Comparison of ENCODE assay signal across 7 mouse cellular contexts in the genomic region with DNA sequence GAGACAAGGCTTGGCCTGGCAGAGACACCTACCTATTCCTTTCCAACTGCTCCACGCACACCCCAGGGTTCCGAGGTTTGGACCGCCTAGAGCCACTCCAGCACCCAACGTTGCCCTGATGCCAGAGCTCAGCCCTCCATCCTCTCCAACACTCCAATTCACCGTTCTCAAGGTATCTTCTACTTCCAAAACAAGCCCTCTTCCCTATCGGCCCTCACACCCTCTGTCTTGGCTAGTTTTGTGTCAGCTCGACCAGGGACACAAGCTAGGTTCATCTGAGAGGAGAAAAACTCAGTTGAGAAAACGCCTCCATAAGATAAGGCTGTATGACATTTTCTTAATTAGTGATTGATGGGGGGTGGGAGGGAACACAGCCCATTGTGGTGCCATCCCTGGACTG. TPM values are rescaled to one million over a fixed set of nuclear protein-coding genes. Genes with fewer than 3 reads are reported as not detected.
DNase-seq lines count a peak whose midpoint lies in the region; ATAC-seq and TF ChIP-seq lines count a peak whose summit lies in the region.

Plekhm2 (minus strand) TSS at position 101 of the 400 bp plus-strand sequence.

- WGBS in forebrain, embryonic 15.5 days, result 73% methylated on average over 8 of the region's 8 CpGs
- 75% methylated on average over 8 of the region's 8 CpGs for WGBS in hindbrain, embryonic 13.5 days
- WGBS in liver, embryonic 15.5 days (ENCODE audit: insufficient replicate concordance), result 71% methylated on average over 8 of the region's 8 CpGs

- TF ChIP-seq CTCF in C2C12 (IDR thresholded peaks at IDR 0.05; ENCODE audit: control insufficient read depth, insufficient read depth, insufficient read length) (no peak), ES-Bruce4 (IDR thresholded peaks at IDR 0.05; ENCODE audit: low read depth, low read length) (no peak)

- H3K36me3 ChIP-seq in C2C12 (ENCODE audit: control insufficient read depth, insufficient read depth), result no peaks in the 10 kb centered on the region
- no peaks in the 10 kb centered on the region for H3K36me3 ChIP-seq in ES-Bruce4 (ENCODE audit: control insufficient read depth, insufficient read depth, low read length, poor library complexity, severe bottlenecking)
- no peaks in the 10 kb centered on the region; the same call in 1 of the 2 replicates for H3K36me3 ChIP-seq in forebrain, embryonic 15.5 days
- peaks cover 13% of the 10 kb centered on the region for H3K36me3 ChIP-seq in hindbrain, embryonic 13.5 days
- H3K36me3 ChIP-seq in liver, embryonic 15.5 days (replicated peaks), result 0 out of 2 replicates have a peak, but pooled peaks cover 14% of the 10 kb centered on the region

- no peak for TF ChIP-seq EP300 in ES-Bruce4 (IDR thresholded peaks at IDR 0.05; ENCODE audit: insufficient read depth, low read depth, low read length)

- H3K4me2 ChIP-seq in forebrain, embryonic 15.5 days (replicated peaks), result peak within 1 kb of the TSS; percentile 69
- peak within 1 kb of the TSS; percentile 85 for H3K4me2 ChIP-seq in hindbrain, embryonic 13.5 days
- H3K4me2 ChIP-seq in liver, embryonic 15.5 days, result peak within 1 kb of the TSS; percentile 97

- H3K79me3 ChIP-seq in C2C12 (ENCODE audit: low read depth), result peaks cover 7% of the 10 kb centered on the region

- H3K27ac ChIP-seq in ES-Bruce4 (ENCODE audit: insufficient read depth, low read length), result no peak within 1 kb of the TSS
- peak within 1 kb of the TSS; percentile 74 for H3K27ac ChIP-seq in forebrain, embryonic 15.5 days (replicated peaks)
- peak within 1 kb of the TSS; percentile 86 for H3K27ac ChIP-seq in hindbrain, embryonic 13.5 days
- peak within 1 kb of the TSS; percentile 21 for H3K27ac ChIP-seq in liver, embryonic 15.5 days (replicated peaks)

- no peaks in the 10 kb centered on the region for H3K27me3 ChIP-seq in C2C12 (ENCODE audit: control insufficient read depth, insufficient read depth, insufficient read length)
- no peaks in the 10 kb centered on the region for H3K27me3 ChIP-seq in ES-Bruce4 (ENCODE audit: control insufficient read depth, insufficient read depth, low read length, poor library complexity, severe bottlenecking)
- H3K27me3 ChIP-seq in forebrain, embryonic 15.5 days, result no peaks in the 10 kb centered on the region
- H3K27me3 ChIP-seq in hindbrain, embryonic 13.5 days, result no peaks in the 10 kb centered on the region
- 0 out of 2 replicates have a peak, but pooled peaks cover 5% of the 10 kb centered on the region for H3K27me3 ChIP-seq in liver, embryonic 15.5 days

- H3K9ac ChIP-seq in ES-Bruce4 (ENCODE audit: low read depth, poor library complexity, severe bottlenecking), result peak within 1 kb of the TSS; percentile 88
- H3K9ac ChIP-seq in forebrain, embryonic 15.5 days (replicated peaks), result peak within 1 kb of the TSS; percentile 94
- peak within 1 kb of the TSS; percentile 93 for H3K9ac ChIP-seq in hindbrain, embryonic 13.5 days
- peak within 1 kb of the TSS; percentile 88 for H3K9ac ChIP-seq in liver, embryonic 15.5 days

- H3K79me2 ChIP-seq in C2C12 (ENCODE audit: control insufficient read depth, insufficient read depth), result peaks cover 14% of the 10 kb centered on the region

- peak within 1 kb of the TSS; percentile 96 for H3ac ChIP-seq in C2C12 (ENCODE audit: control insufficient read depth, insufficient read length, low read depth)

- no peaks in the 10 kb centered on the region for H3K4me1 ChIP-seq in ES-Bruce4 (ENCODE audit: control insufficient read depth, insufficient read depth, low read length)
- peaks cover 17% of the 10 kb centered on the region for H3K4me1 ChIP-seq in forebrain, embryonic 15.5 days
- H3K4me1 ChIP-seq in hindbrain, embryonic 13.5 days (replicated peaks), result peaks cover 19% of the 10 kb centered on the region
- peaks cover 27% of the 10 kb centered on the region for H3K4me1 ChIP-seq in liver, embryonic 15.5 days (replicated peaks)

- no peak for TF ChIP-seq POLR2A in ES-Bruce4 (IDR thresholded peaks at IDR 0.05; ENCODE audit: insufficient read depth, low read length)

- H3K4me3 ChIP-seq in C2C12 (ENCODE audit: insufficient read depth, poor library complexity, severe bottlenecking) (peak within 1 kb of the TSS; percentile 48), ES-Bruce4 (ENCODE audit: low read depth, low read length) (peak within 1 kb of the TSS; percentile 66)
- peak within 1 kb of the TSS; percentile 93 for H3K4me3 ChIP-seq in forebrain, embryonic 15.5 days
- H3K4me3 ChIP-seq in hindbrain, embryonic 13.5 days, result peak within 1 kb of the TSS; percentile 81
- peak within 1 kb of the TSS; percentile 78 for H3K4me3 ChIP-seq in liver, embryonic 15.5 days (replicated peaks)

- H3K9me3 ChIP-seq in ES-Bruce4 (replicated peaks; ENCODE audit: control insufficient read depth, insufficient read depth, low read length, poor library complexity, severe bottlenecking), result no peaks in the 10 kb centered on the region
- H3K9me3 ChIP-seq in forebrain, embryonic 15.5 days, result no peaks in the 10 kb centered on the region
- no peaks in the 10 kb centered on the region for H3K9me3 ChIP-seq in hindbrain, embryonic 13.5 days
- H3K9me3 ChIP-seq in liver, embryonic 15.5 days (replicated peaks), result no peaks in the 10 kb centered on the region

- DNase-seq in c-Kit-positive CD71-positive TER-119-positive erythroid progenitor cells, embryonic 14.5 days (ENCODE audit: low spot score), result no peak
- no peak for DNase-seq in B cell, adult 2 months

- ATAC-seq in forebrain, embryonic 15.5 days (replicated peaks), result peak; percentile 47; the same call in 1 of the 2 replicates
- no peak for ATAC-seq in hindbrain, embryonic 13.5 days (ENCODE audit: low FRiP score)
- ATAC-seq in liver, embryonic 15.5 days (ENCODE audit: insufficient read depth), result no peak

TF ChIP-seq in C2C12, 6 proteins besides CTCF, POLR2A, EP300 and RAD21:
- no peak for TF ChIP-seq MAX (IDR thresholded peaks at IDR 0.05)
- TF ChIP-seq USF1 (IDR thresholded peaks at IDR 0.05; ENCODE audit: low read depth), result no peak

RNA-seq across cellular contexts. Expression of gene Plekhm2, which starts in this region (rescaled TPM):
- polyA plus RNA-seq in C2C12 (2012; fragmentation: generic; extraction: Trizol) (13.1 TPM), ES-Bruce4 (2011; ENCODE audit: insufficient read depth, insufficient read length, low read depth, missing spikeins) (11.1 and 15.1 TPM in 2 replicates)
- 7.6 TPM in 2 replicates for polyA plus RNA-seq in forebrain, embryonic 15.5 days (2015; fragmentation: Nextera tagmentation; extraction: Ambion mirVana)
- 6.9 and 8.2 TPM in 2 replicates for polyA plus RNA-seq in hindbrain, embryonic 13.5 days (2015; fragmentation: Nextera tagmentation; extraction: Ambion mirVana)
- polyA plus RNA-seq in liver, embryonic 15.5 days (2015; fragmentation: Nextera tagmentation; extraction: Ambion mirVana), result 1.1 and 2.0 TPM in 2 replicates
